Mouse (Mus musculus) ES-E14 (cell line): Measurements from ENCODE around the gene Fsd1l. TPM values are rescaled to one million over a fixed set of nuclear protein-coding genes. Genes with fewer than 3 reads are reported as not detected.

Experiments used
- DNase-seq: peaks from one replicate; pipeline ENCODE4 v3.0.0-alpha.2; 2013; ENCODE audit warnings: low read depth, low spot score
- H3K27ac ChIP-seq: 2 replicates; pipeline ENCODE4 v1.5.1; 2012; ENCODE audit warnings: low read depth, mild to moderate bottlenecking, low read length, moderate library complexity, mixed read lengths; ENCODE audit not compliant: poor library complexity, insufficient read depth, severe bottlenecking
- H3K36me3 ChIP-seq: 2 replicates; pipeline ENCODE4 v1.6.1; 2012; ENCODE audit warnings: mild to moderate bottlenecking, low read length, moderate library complexity, mixed read lengths; ENCODE audit not compliant: control insufficient read depth, poor library complexity, insufficient read depth, severe bottlenecking
- H3K4me1 ChIP-seq, 2 experiments: fragments of 150-350 bp in 1 of 2; sonication (generic) in 1 of 2; 2 replicates each; pipeline ENCODE4 v1.6.1; 2012; ENCODE audit warnings: low read length in 2 of 2, mild to moderate bottlenecking in 1 of 2, mixed read lengths in 1 of 2; ENCODE audit not compliant: control insufficient read depth in 2 of 2, insufficient read depth in 2 of 2, poor library complexity in 1 of 2
- H3K4me3 ChIP-seq, 2 experiments: fragments of 150-350 bp in 1 of 2; sonication (generic) in 1 of 2; 2 replicates each; pipeline ENCODE4 v1.5.1; 2012; ENCODE audit warnings: low read length in 2 of 2, low read depth in 1 of 2, mild to moderate bottlenecking in 1 of 2, mixed read lengths in 1 of 2; ENCODE audit not compliant: insufficient read depth in 1 of 2, poor library complexity in 1 of 2, severe bottlenecking in 1 of 2
- H3K9ac ChIP-seq: 2 replicates; pipeline ENCODE4 v1.6.1; 2012; ENCODE audit warnings: low read depth, mild to moderate bottlenecking, low read length, mixed read lengths; ENCODE audit not compliant: poor library complexity, insufficient read depth, severe bottlenecking
- H3K9me3 ChIP-seq: fragments of 150-350 bp; sonication (generic); 2 replicates; pipeline ENCODE4 v1.6.1; 2012; ENCODE audit warnings: low read depth, mild to moderate bottlenecking, low read length; ENCODE audit not compliant: control insufficient read depth, insufficient read depth
- CHD2 ChIP-seq: IDR thresholded peaks from 2 replicates; pipeline ENCODE4 v1.6.1; 2014; ENCODE audit warnings: mild to moderate bottlenecking, low read depth, low read length, inconsistent platforms
- HCFC1 ChIP-seq: IDR thresholded peaks from 2 replicates; pipeline ENCODE4 v1.6.1; 2012; ENCODE audit warnings: low read length, inconsistent platforms, borderline replicate concordance; ENCODE audit not compliant: insufficient read depth
- MAFK ChIP-seq: IDR thresholded peaks from 2 replicates; pipeline ENCODE4 v1.6.1; 2014; ENCODE audit warnings: mild to moderate bottlenecking, low read depth, low read length, inconsistent platforms; ENCODE audit not compliant: insufficient read depth
- ZC3H11A ChIP-seq: IDR thresholded peaks from 2 replicates; pipeline ENCODE4 v1.6.1; 2012; ENCODE audit warnings: low read depth, mild to moderate bottlenecking, inconsistent platforms, low read length, borderline replicate concordance
- ZNF384 ChIP-seq: IDR thresholded peaks from 2 replicates; pipeline ENCODE4 v1.6.1; 2012; ENCODE audit warnings: low read depth, low read length, inconsistent platforms
- in situ Hi-C, 2 experiments: fragments of 600-800 bp; cut with MboI; formaldehyde crosslinking; loops; one replicate each; pipeline ENCODE4 v1.15.1; 2025; ENCODE audit warnings: low sequenced_read_pairs in 2 of 2, inconsistent platforms in 1 of 2; ENCODE audit not compliant: unreplicated experiment in 2 of 2
- total RNA-seq: library from RNA; depleted of rRNA; stranded (reverse); fragments of 300-350 nt; gene quantifications from 2 replicates; pipeline ENCODE4 v1.2.3, GENCODE M21; 2012

Fsd1l gene
- total RNA-seq, 1 experiment = 10.4 TPM

DNA sequence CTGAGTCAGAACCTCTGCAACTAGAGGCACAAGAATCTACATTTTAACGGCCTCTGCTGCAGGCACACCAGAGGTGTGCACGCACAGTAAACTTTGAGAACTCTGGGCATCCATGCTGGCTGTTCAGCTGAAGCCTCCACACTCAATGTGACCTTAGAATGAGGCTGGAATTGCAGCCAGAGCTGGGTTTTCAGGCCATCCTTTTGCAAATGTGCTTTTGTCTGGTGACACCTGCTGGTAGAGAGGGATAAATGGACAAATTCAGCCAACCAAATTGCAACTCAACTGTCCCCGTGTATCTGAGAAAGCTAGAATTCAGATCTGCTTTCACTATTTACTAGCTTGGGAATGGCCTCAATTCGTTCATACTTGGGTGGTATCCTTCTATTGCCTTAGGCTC lies 37.1 kb upstream of the Fsd1l start:
- peak; percentile 51 for DNase-seq
- in situ Hi-C loops = loop anchor here (10.0 to 25.0 kb wide), 3 partner anchors 209 to 482 kb away; no protein-coding TSS in a partner anchor
- Histone ChIP-seq H3K4me3 (no peak overlapping the region), H3K9me3 (no peaks in the 10 kb centered on the region), H3K9ac (no peak overlapping the region), H3K27ac (no peak overlapping the region), H3K36me3 (no peaks in the 10 kb centered on the region), H3K4me1 (peaks cover 0 to 2% of the 10 kb centered on the region in 2 experiments; a peak in 1 of 4 replicates)
- TF ChIP-seq ZC3H11A (peak; percentile 90), MAFK (no peak)

DNA sequence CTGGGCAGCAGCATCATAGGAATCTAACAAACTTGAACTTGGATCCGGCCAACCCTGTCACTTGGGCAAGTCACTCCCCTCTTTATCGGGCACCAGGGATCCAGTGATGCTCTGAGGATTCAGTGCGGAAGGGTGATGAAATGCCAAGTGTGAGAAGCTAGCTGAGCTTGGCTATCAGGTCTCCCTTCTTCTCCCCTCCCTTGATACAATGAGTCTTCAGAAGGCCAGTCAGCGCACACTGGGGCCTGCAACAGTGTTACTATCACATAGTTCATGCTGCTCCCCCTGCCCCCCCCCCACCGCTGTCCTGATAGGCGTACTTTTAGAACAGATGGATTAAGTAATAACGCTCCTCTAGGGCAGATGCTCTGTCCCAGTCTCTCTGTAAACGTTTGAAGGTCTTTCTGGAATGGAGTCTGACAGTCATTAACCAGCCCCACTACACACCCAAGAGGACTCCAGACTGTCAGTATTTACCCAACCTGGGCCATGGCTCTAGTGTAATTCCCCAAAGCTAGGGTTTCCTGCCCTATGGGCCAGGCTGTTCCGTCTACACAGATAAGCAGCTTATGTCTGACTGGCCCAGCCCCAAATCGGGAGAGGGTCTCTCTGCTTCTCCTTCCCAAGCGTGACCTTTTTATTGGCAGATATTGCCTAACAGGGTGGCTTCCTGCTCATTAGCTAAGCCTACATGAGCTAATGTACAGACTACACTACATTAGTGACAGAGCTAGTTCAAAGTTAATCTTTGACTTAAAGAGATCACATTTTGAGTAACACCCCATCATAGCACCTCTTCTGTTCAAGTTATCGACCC lies 35.8 kb upstream of the Fsd1l start:
- Histone ChIP-seq H3K27ac (no peak overlapping the region), H3K4me3 (no peak overlapping the region), H3K36me3 (no peaks in the 10 kb centered on the region), H3K9ac (no peak overlapping the region), H3K9me3 (no peaks in the 10 kb centered on the region), H3K4me1 (peaks cover 0 to 2% of the 10 kb centered on the region in 2 experiments; a peak in 1 of 4 replicates)
- no peak for DNase-seq
- no peak for TF ChIP-seq HCFC1
- TF ChIP-seq ZC3H11A = no peak
- no peak for TF ChIP-seq ZNF384
- TF ChIP-seq CHD2 = no peak
- no peak for TF ChIP-seq MAFK
- in situ Hi-C loops = loop anchor here (10.0 to 25.0 kb wide), 3 partner anchors 211 to 483 kb away; no protein-coding TSS in a partner anchor

- no peak overlapping the region for H3K9ac ChIP-seq
- DNase-seq = no peak
- H3K4me3 ChIP-seq = no peak overlapping the region
- no peak overlapping the region for H3K27ac ChIP-seq
- TF ChIP-seq CHD2 = no peak
- no peak for TF ChIP-seq MAFK
- TF ChIP-seq HCFC1 = no peak
- TF ChIP-seq ZNF384 = no peak
- no peak for TF ChIP-seq ZC3H11A
- no peaks in the 10 kb centered on the region for H3K36me3 ChIP-seq
- no peaks in the 10 kb centered on the region for H3K9me3 ChIP-seq
- H3K4me1 ChIP-seq = peaks cover 0 to 2% of the 10 kb centered on the region in 2 experiments; a peak in 1 of 4 replicates
- in situ Hi-C loops = loop anchor here (10.0 to 25.0 kb wide), 3 partner anchors 211 to 484 kb away; no protein-coding TSS in a partner anchor
These were observed 35.0 kb upstream of the Fsd1l start for GRCm38 (mm10) chr4:53596063-53596895.

- no peak overlapping the region for H3K4me3 ChIP-seq
- in situ Hi-C loops = no loop called here
- DNase-seq = peak; percentile 66
These were observed 30.8 kb upstream of the Fsd1l start for GRCm38 (mm10) chr4:53600462-53600861.

More at GRCm38 (mm10) chr4:53600462-53600861, 30.8 kb upstream of the Fsd1l start:
- Histone ChIP-seq H3K27ac (no peak overlapping the region), H3K9me3 (no peaks in the 10 kb centered on the region), H3K36me3 (no peaks in the 10 kb centered on the region), H3K4me1 (no peaks in the 10 kb centered on the region), H3K9ac (no peak overlapping the region)
- peak; percentile 87 for TF ChIP-seq ZC3H11A
- TF ChIP-seq HCFC1 = no peak
